Mouse (Mus musculus) heart, postnatal 0 days (tissue): ENCODE measurements around the gene Avpr2.

ENCODE experiments used
- CTCF ChIP-seq: IDR thresholded peaks from 2 replicates; pipeline ENCODE4 v1.5.1; 2016; ENCODE audit warnings: antibody characterized with exemption, control low read depth, low read depth
- EP300 ChIP-seq: IDR thresholded peaks from 2 replicates; pipeline ENCODE4 v1.6.1; 2016; ENCODE audit warnings: antibody characterized with exemption, low read depth

DNA sequence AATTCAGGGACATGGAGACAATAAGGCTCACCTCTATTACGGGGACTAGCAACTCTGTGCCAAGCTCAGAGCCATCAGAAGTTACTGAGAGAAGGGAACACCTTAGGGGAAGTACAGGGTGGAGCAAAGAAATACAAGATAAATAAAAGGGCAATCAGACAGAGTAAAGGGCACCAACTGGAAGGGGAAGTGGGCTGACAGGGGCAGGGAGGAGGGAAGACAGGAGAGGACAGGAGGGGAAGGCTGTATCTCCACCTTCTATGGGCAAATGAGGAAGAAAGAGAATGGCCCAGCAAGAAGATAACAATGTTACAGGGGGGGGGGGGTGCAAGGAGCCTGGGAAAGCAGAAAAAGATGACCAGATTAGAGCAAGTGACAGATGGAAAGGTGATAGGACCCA lies 14.9 kb upstream of the Avpr2 start:
- TF ChIP-seq CTCF (no peak), EP300 (no peak)
